Comparison of ENCODE assay signal across 19 mouse cellular contexts in genomic region chr13:105051432-105051831, GRCm38 (mm10). TPM values are rescaled to one million over a fixed set of nuclear protein-coding genes. Genes with fewer than 3 reads are reported as not detected.
DNase-seq lines count a peak whose midpoint lies in the region; ATAC-seq and TF ChIP-seq lines count a peak whose summit lies in the region.
"Had no signal": no experiment of that assay in that cellular context is flagged by ENCODE, and none has a peak within 500 bp of the region (broad histone marks: within the 10 kb centered on the region; RNA-seq: fewer than 3 reads in every experiment).

No protein-coding gene starts in this region.

- WGBS in forebrain, postnatal 0 days = 47% methylated on average over 6 of the region's 6 CpGs
- 48% methylated on average over 6 of the region's 6 CpGs for WGBS in forebrain, embryonic 13.5 days
- 49% methylated on average over 6 of the region's 6 CpGs for WGBS in hindbrain, postnatal 0 days
- 53% methylated on average over 6 of the region's 6 CpGs for WGBS in hindbrain, embryonic 11.5 days
- 33% methylated on average over 6 of the region's 6 CpGs for WGBS in lung, postnatal 0 days

- peaks cover 10% of the 10 kb centered on the region; the same call in 1 of the 2 replicates for H3K4me1 ChIP-seq in forebrain, postnatal 0 days (ENCODE audit: insufficient read depth)
- peaks cover 20% of the 10 kb centered on the region for H3K4me1 ChIP-seq in forebrain, embryonic 13.5 days
- H3K4me1 ChIP-seq in hindbrain, postnatal 0 days (ENCODE audit: insufficient read depth, low read length) = peaks cover 5% of the 10 kb centered on the region; the same call in 1 of the 2 replicates
- no peaks in the 10 kb centered on the region; the same call in 1 of the 2 replicates for H3K4me1 ChIP-seq in hindbrain, embryonic 11.5 days (replicated peaks; ENCODE audit: control insufficient read depth, insufficient read depth, low read length)
- peaks cover 8% of the 10 kb centered on the region; the same call in 1 of the 2 replicates for H3K4me1 ChIP-seq in lung, postnatal 0 days (ENCODE audit: insufficient read depth, low read depth, low read length)

- H3K27me3 ChIP-seq in forebrain, postnatal 0 days (ENCODE audit: insufficient read depth, low read length) = no peaks in the 10 kb centered on the region
- peaks cover 12% of the 10 kb centered on the region for H3K27me3 ChIP-seq in forebrain, embryonic 13.5 days
- no peaks in the 10 kb centered on the region for H3K27me3 ChIP-seq in hindbrain, postnatal 0 days (ENCODE audit: insufficient read depth, low read length)
- no peaks in the 10 kb centered on the region; the same call in 1 of the 2 replicates for H3K27me3 ChIP-seq in hindbrain, embryonic 11.5 days (ENCODE audit: control insufficient read depth, insufficient read depth, low read length)
- peaks cover 8% of the 10 kb centered on the region; the same call in 1 of the 2 replicates for H3K27me3 ChIP-seq in lung, postnatal 0 days (replicated peaks; ENCODE audit: insufficient read depth, low read length)

- no peak overlapping the region for H3K9ac ChIP-seq in forebrain, postnatal 0 days
- H3K9ac ChIP-seq in forebrain, embryonic 13.5 days = no peak overlapping the region
- no peak overlapping the region for H3K9ac ChIP-seq in hindbrain, postnatal 0 days (replicated peaks; ENCODE audit: low read length)
- no peak overlapping the region for H3K9ac ChIP-seq in hindbrain, embryonic 11.5 days (ENCODE audit: low read depth, low read length)
- no peak overlapping the region for H3K9ac ChIP-seq in lung, postnatal 0 days (replicated peaks; ENCODE audit: low read depth)
- H3K9ac ChIP-seq: kidney, embryonic 15.5 days had no signal

- no peaks in the 10 kb centered on the region for H3K9me3 ChIP-seq in forebrain, postnatal 0 days (ENCODE audit: low read length)
- no peaks in the 10 kb centered on the region for H3K9me3 ChIP-seq in forebrain, embryonic 13.5 days (replicated peaks)
- H3K9me3 ChIP-seq in hindbrain, postnatal 0 days (ENCODE audit: low read length) = no peaks in the 10 kb centered on the region
- no peaks in the 10 kb centered on the region for H3K9me3 ChIP-seq in hindbrain, embryonic 11.5 days (ENCODE audit: control insufficient read depth, low read length)
- H3K9me3 ChIP-seq in lung, postnatal 0 days (ENCODE audit: low read length) = no peaks in the 10 kb centered on the region
- H3K9me3 ChIP-seq: kidney, embryonic 15.5 days had no signal

- peak overlapping the region; percentile 25 for H3K4me2 ChIP-seq in forebrain, postnatal 0 days (ENCODE audit: low read depth)
- no peak overlapping the region for H3K4me2 ChIP-seq in forebrain, embryonic 13.5 days
- H3K4me2 ChIP-seq in hindbrain, postnatal 0 days (ENCODE audit: low read depth, low read length) = peak overlapping the region; percentile 55
- H3K4me2 ChIP-seq in hindbrain, embryonic 11.5 days (replicated peaks; ENCODE audit: low read depth, low read length) = no peak overlapping the region
- no peak overlapping the region for H3K4me2 ChIP-seq in lung, postnatal 0 days (replicated peaks; ENCODE audit: low read depth, low read length)
- H3K4me2 ChIP-seq: kidney, embryonic 15.5 days had no signal

- no peak for ATAC-seq in forebrain, postnatal 0 days
- no peak for ATAC-seq in forebrain, embryonic 13.5 days
- ATAC-seq in hindbrain, postnatal 0 days = no peak
- no peak for ATAC-seq in hindbrain, embryonic 11.5 days (ENCODE audit: low FRiP score)
- ATAC-seq in lung, postnatal 0 days = no peak

- no peak overlapping the region; the same call in 1 of the 2 replicates for H3K4me3 ChIP-seq in forebrain, postnatal 0 days (ENCODE audit: low read depth, low read length)
- H3K4me3 ChIP-seq in forebrain, embryonic 13.5 days = no peak overlapping the region
- peak overlapping the region; percentile 2; the same call in 1 of the 2 replicates for H3K4me3 ChIP-seq in hindbrain, postnatal 0 days (ENCODE audit: low read length)
- no peak overlapping the region for H3K4me3 ChIP-seq in hindbrain, embryonic 11.5 days (ENCODE audit: low read depth, low read length)
- no peak overlapping the region for H3K4me3 ChIP-seq in lung, postnatal 0 days (ENCODE audit: low read depth, low read length)
- H3K4me3 ChIP-seq: erythroblast, embryonic 14.5 days; kidney, embryonic 15.5 days had no signal

- no peak for TF ChIP-seq CTCF in forebrain, postnatal 0 days (IDR thresholded peaks at IDR 0.05; ENCODE audit: low read depth)
- no peak for TF ChIP-seq CTCF in hindbrain, postnatal 0 days (IDR thresholded peaks at IDR 0.05; ENCODE audit: low read depth)
- no peak for TF ChIP-seq CTCF in lung, postnatal 0 days (IDR thresholded peaks at IDR 0.05)

- no peaks in the 10 kb centered on the region for H3K36me3 ChIP-seq in forebrain, postnatal 0 days (ENCODE audit: insufficient read depth)
- no peaks in the 10 kb centered on the region for H3K36me3 ChIP-seq in forebrain, embryonic 13.5 days (ENCODE audit: poor library complexity, severe bottlenecking)
- H3K36me3 ChIP-seq in hindbrain, postnatal 0 days (ENCODE audit: insufficient read depth, low read length) = no peaks in the 10 kb centered on the region
- H3K36me3 ChIP-seq in hindbrain, embryonic 11.5 days (ENCODE audit: control insufficient read depth, insufficient read depth, low read length) = no peaks in the 10 kb centered on the region
- H3K36me3 ChIP-seq in lung, postnatal 0 days (ENCODE audit: insufficient read depth, low read length) = no peaks in the 10 kb centered on the region
- H3K36me3 ChIP-seq: kidney, embryonic 15.5 days had no signal

- TF ChIP-seq EP300 in lung, postnatal 0 days (IDR thresholded peaks at IDR 0.05) = no peak

- no peak for DNase-seq in forebrain, postnatal 0 days
- DNase-seq in hindbrain, postnatal 0 days (ENCODE audit: low spot score) = no peak
- DNase-seq in hindbrain, embryonic 11.5 days (ENCODE audit: low spot score) = no peak
- DNase-seq in lung, postnatal 36 days = peak; percentile 24
- no peak for DNase-seq in lung, postnatal 0 days (ENCODE audit: low spot score)
- DNase-seq in right cerebral cortex, adult 2 months (ENCODE audit: low spot score in 2 of 2) = peak; percentile 51 to 62
- no peak for DNase-seq in embryo, embryonic 9.5 days (ENCODE audit: extremely low spot score)
- DNase-seq: lung, adult 18-20 months; thymus, postnatal 4 days had no signal

- no peak overlapping the region for H3K27ac ChIP-seq in forebrain, postnatal 0 days (ENCODE audit: low read depth, low read length)
- H3K27ac ChIP-seq in forebrain, embryonic 13.5 days = no peak overlapping the region
- no peak overlapping the region for H3K27ac ChIP-seq in hindbrain, postnatal 0 days
- no peak overlapping the region for H3K27ac ChIP-seq in hindbrain, embryonic 11.5 days (ENCODE audit: low read depth, low read length)
- no peak overlapping the region for H3K27ac ChIP-seq in lung, postnatal 0 days (ENCODE audit: low read length)
- H3K27ac ChIP-seq: kidney, embryonic 15.5 days had no signal

RNA-seq across cellular contexts. Expression of gene Rgs7bp, which starts 3.3 kb away (rescaled TPM):
- 13.5 and 15.2 TPM in 2 replicates for total RNA-seq in forebrain, postnatal 0 days (2014; rRNA removed)
- polyA plus RNA-seq in forebrain, postnatal 0 days (2015; fragmentation: Nextera tagmentation; extraction: Ambion mirVana) = 3.3 and 7.8 TPM in 2 replicates
- 2.2 and 2.7 TPM in 2 replicates for polyA plus RNA-seq in forebrain, embryonic 13.5 days (2015; fragmentation: Nextera tagmentation; extraction: Ambion mirVana)
- 18.5 and 19.8 TPM in 2 replicates for total RNA-seq in hindbrain, postnatal 0 days (2014; rRNA removed)
- polyA plus RNA-seq in hindbrain, postnatal 0 days (2015; fragmentation: Nextera tagmentation; extraction: Ambion mirVana) = 11.6 and 11.8 TPM in 2 replicates
- 1.6 and 2.3 TPM in 2 replicates for polyA plus RNA-seq in hindbrain, embryonic 11.5 days (2014; fragmentation: Nextera tagmentation; extraction: Ambion mirVana)
- polyA plus RNA-seq in lung, postnatal 0 days (2015; fragmentation: Nextera tagmentation; extraction: Ambion mirVana) = 1.0 TPM in 2 replicates
- total RNA-seq: MEL had no signal
- polyA plus RNA-seq: C2C12; erythroblast, embryonic 14.5 days had no signal

RNA-seq across cellular contexts. Expression of gene 4933425L06Rik, which starts 30.5 kb away (rescaled TPM):
- total RNA-seq in forebrain, postnatal 0 days (2014; rRNA removed) = 0.08 TPM in 1 of 2 replicates, not detected in the other
- not detected in 2 replicates for polyA plus RNA-seq in forebrain, postnatal 0 days (2015; fragmentation: Nextera tagmentation; extraction: Ambion mirVana)
- not detected in 2 replicates for polyA plus RNA-seq in forebrain, embryonic 13.5 days (2015; fragmentation: Nextera tagmentation; extraction: Ambion mirVana)
- total RNA-seq in hindbrain, postnatal 0 days (2014; rRNA removed) = not detected in 2 replicates
- polyA plus RNA-seq in hindbrain, postnatal 0 days (2015; fragmentation: Nextera tagmentation; extraction: Ambion mirVana) = not detected in 2 replicates
- polyA plus RNA-seq in hindbrain, embryonic 11.5 days (2014; fragmentation: Nextera tagmentation; extraction: Ambion mirVana) = not detected in 2 replicates
- not detected in 2 replicates for polyA plus RNA-seq in lung, postnatal 0 days (2015; fragmentation: Nextera tagmentation; extraction: Ambion mirVana)
- total RNA-seq: hematopoietic stem cell, adult 5-6 weeks; megakaryocyte, adult 5-6 weeks; MEL had no signal
- polyA plus RNA-seq: C2C12; erythroblast, embryonic 14.5 days; kidney, embryonic 15.5 days; limb, embryonic 11.5 days; small intestine, adult 2 months; stomach, embryonic 16.5 days had no signal

Comparison
In these comparisons a context has a peak if more than half of its experiments do, and no peak if none do; other contexts are left out.
1. DNase-seq: peak in lung, postnatal 36 days (single experiment) and right cerebral cortex, adult 2 months (2 of 2); none in forebrain, postnatal 0 days (single experiment), hindbrain, postnatal 0 days (single experiment), hindbrain, embryonic 11.5 days (single experiment), lung, postnatal 0 days (single experiment) and embryo, embryonic 9.5 days (single experiment).
2. H3K4me2 ChIP-seq: peak in forebrain, postnatal 0 days (single experiment) and hindbrain, postnatal 0 days (single experiment); none in forebrain, embryonic 13.5 days (single experiment), hindbrain, embryonic 11.5 days (single experiment) and lung, postnatal 0 days (single experiment).